Mouse (Mus musculus) bone marrow macrophage, adult 2 months (primary cell): ENCODE results near the gene AI481877.

Experiments used
- CTCF ChIP-seq: IDR thresholded peaks from 2 replicates; pipeline ENCODE4 v1.5.1; 2012; ENCODE audit warnings: low read depth, mild to moderate bottlenecking, low read length, moderate library complexity
- POLR2A ChIP-seq: IDR thresholded peaks from 2 replicates; pipeline ENCODE4 v1.6.1; 2012; ENCODE audit warnings: mild to moderate bottlenecking, low read depth, low read length, borderline replicate concordance

- no peak for TF ChIP-seq CTCF
- TF ChIP-seq POLR2A = no peak
Observed at GRCm38 (mm10) chr4:59177566-59177965, 38.8 kb upstream of the AI481877 start.
